Comparison of ENCODE assay signal across 13 mouse cellular contexts in genomic region chr13:84565644-84566532, GRCm38 (mm10).
A peak's percentile ranks its signal among the peaks of the same experiment; 100 is the strongest.
DNase-seq lines count a peak whose midpoint lies in the region; ATAC-seq and TF ChIP-seq lines count a peak whose summit lies in the region.
"Had no signal": no experiment of that assay in that cellular context is flagged by ENCODE, and none has a peak within 500 bp of the region (broad histone marks: within the 10 kb centered on the region; RNA-seq: fewer than 3 reads in every experiment).

No protein-coding gene starts in this region.

- ATAC-seq in forebrain, embryonic 16.5 days, result peak; percentile 80
- peak; percentile 86 for ATAC-seq in midbrain, embryonic 13.5 days
- ATAC-seq in intestine, embryonic 15.5 days, result no peak
- ATAC-seq: liver, embryonic 12.5 days had no signal

- H3K4me2 ChIP-seq in forebrain, embryonic 16.5 days (ENCODE audit: low read length), result peak overlapping the region; percentile 4
- peak overlapping the region; percentile 11 for H3K4me2 ChIP-seq in midbrain, embryonic 13.5 days (replicated peaks)
- H3K4me2 ChIP-seq in intestine, embryonic 15.5 days (replicated peaks), result no peak overlapping the region
- H3K4me2 ChIP-seq: heart, embryonic 15.5 days; liver, embryonic 12.5 days had no signal

- H3K27me3 ChIP-seq in forebrain, embryonic 16.5 days (replicated peaks; ENCODE audit: control insufficient read depth, insufficient read depth, low read length), result no peaks in the 10 kb centered on the region
- no peaks in the 10 kb centered on the region for H3K27me3 ChIP-seq in midbrain, embryonic 13.5 days
- H3K27me3 ChIP-seq in intestine, embryonic 15.5 days (replicated peaks), result no peaks in the 10 kb centered on the region
- H3K27me3 ChIP-seq: heart, embryonic 15.5 days; liver, embryonic 12.5 days had no signal

- TF ChIP-seq CTCF in brain, embryonic 14.5 days (IDR thresholded peaks at IDR 0.05; ENCODE audit: borderline replicate concordance, extremely low read depth, insufficient read depth, insufficient read length), result no peak

- H3K9ac ChIP-seq in forebrain, embryonic 16.5 days (replicated peaks; ENCODE audit: low read depth, low read length), result peak overlapping the region; percentile 2; the same call in 1 of the 2 replicates
- H3K9ac ChIP-seq in midbrain, embryonic 13.5 days (replicated peaks), result no peak overlapping the region
- H3K9ac ChIP-seq in intestine, embryonic 15.5 days, result no peak overlapping the region
- H3K9ac ChIP-seq: heart, embryonic 15.5 days; liver, embryonic 12.5 days had no signal

- H3K4me3 ChIP-seq in forebrain, embryonic 16.5 days (replicated peaks; ENCODE audit: low read length), result no peak overlapping the region
- H3K4me3 ChIP-seq in midbrain, embryonic 13.5 days (replicated peaks), result no peak overlapping the region
- H3K4me3 ChIP-seq in intestine, embryonic 15.5 days (replicated peaks), result no peak overlapping the region
- H3K4me3 ChIP-seq: heart, embryonic 15.5 days; liver, embryonic 12.5 days had no signal

- H3K27ac ChIP-seq in forebrain, embryonic 16.5 days (ENCODE audit: low read length), result peak overlapping the region; percentile 68
- peak overlapping the region; percentile 80 for H3K27ac ChIP-seq in midbrain, embryonic 13.5 days
- no peak overlapping the region for H3K27ac ChIP-seq in intestine, embryonic 15.5 days
- H3K27ac ChIP-seq: heart, embryonic 15.5 days; liver, embryonic 12.5 days had no signal

- H3K4me1 ChIP-seq in forebrain, embryonic 16.5 days (replicated peaks; ENCODE audit: control insufficient read depth, insufficient read depth, low read length), result peaks cover 19% of the 10 kb centered on the region
- H3K4me1 ChIP-seq in midbrain, embryonic 13.5 days (replicated peaks), result peaks cover 31% of the 10 kb centered on the region
- no peaks in the 10 kb centered on the region for H3K4me1 ChIP-seq in intestine, embryonic 15.5 days (replicated peaks)
- H3K4me1 ChIP-seq: heart, embryonic 15.5 days; liver, embryonic 12.5 days had no signal

- WGBS in forebrain, embryonic 16.5 days, result 20% methylated on average over 11 of the region's 11 CpGs
- 50% methylated on average over 11 of the region's 11 CpGs for WGBS in midbrain, embryonic 13.5 days
- 77% methylated on average over 11 of the region's 11 CpGs for whole genome bisulfite sequencing in intestine, embryonic 15.5 days

- H3K9me3 ChIP-seq in forebrain, embryonic 16.5 days (ENCODE audit: control insufficient read depth, low read length), result no peaks in the 10 kb centered on the region
- H3K9me3 ChIP-seq in midbrain, embryonic 13.5 days, result no peaks in the 10 kb centered on the region
- H3K9me3 ChIP-seq in intestine, embryonic 15.5 days, result no peaks in the 10 kb centered on the region
- H3K9me3 ChIP-seq: heart, embryonic 15.5 days; liver, embryonic 12.5 days had no signal

- peak; percentile 4 for DNase-seq in embryo, embryonic 10 days (ENCODE audit: low spot score)
- DNase-seq in embryo, embryonic 9.5 days (ENCODE audit: extremely low spot score), result no peak
- peak; percentile 93 for DNase-seq in brain, embryonic 14.5 days (ENCODE audit: low read depth)
- no peak for DNase-seq in gastrocnemius, adult 18-20 months (ENCODE audit: low spot score)
- DNase-seq in gastrocnemius, postnatal 10 days, result no peak
- DNase-seq: adrenal gland, adult 8-10 months; kidney, adult 11 months; lung, postnatal 4 days had no signal

- no peak for TF ChIP-seq POLR2A in brain, embryonic 14.5 days (IDR thresholded peaks at IDR 0.05; ENCODE audit: borderline replicate concordance, extremely low read depth, insufficient read depth, insufficient read length, poor library complexity, severe bottlenecking)

- H3K36me3 ChIP-seq in forebrain, embryonic 16.5 days (ENCODE audit: control insufficient read depth, insufficient read depth), result no peaks in the 10 kb centered on the region
- no peaks in the 10 kb centered on the region for H3K36me3 ChIP-seq in midbrain, embryonic 13.5 days
- H3K36me3 ChIP-seq in intestine, embryonic 15.5 days, result no peaks in the 10 kb centered on the region
- H3K36me3 ChIP-seq: heart, embryonic 15.5 days; liver, embryonic 12.5 days had no signal

Comparison
In these comparisons a context has a peak if more than half of its experiments do, and no peak if none do; other contexts are left out.
1. DNase-seq: peak in embryo, embryonic 10 days (single experiment) and brain, embryonic 14.5 days (single experiment); none in embryo, embryonic 9.5 days (single experiment), gastrocnemius, adult 18-20 months (single experiment) and gastrocnemius, postnatal 10 days (single experiment).